Mouse (Mus musculus): ENCODE measurements at regions not wholly inside any gene's neighbourhood (a gene's known extent, or its start where the extent isn't known, plus 50 kb on each side); places are given as distances from the start of the nearest gene placed in this dataset.

GRCm38 (mm10) chr7:40693755-40694154 is 204.4 kb upstream of the Vstm2b start:
- in situ Hi-C loops (cut with MboI; ENCODE audit: low pct_unique_long_range_greater_than_20kb in 1 of 2, low sequenced_read_pairs in 2 of 2, unreplicated experiment in 1 of 2), result no loop called here

DNA sequence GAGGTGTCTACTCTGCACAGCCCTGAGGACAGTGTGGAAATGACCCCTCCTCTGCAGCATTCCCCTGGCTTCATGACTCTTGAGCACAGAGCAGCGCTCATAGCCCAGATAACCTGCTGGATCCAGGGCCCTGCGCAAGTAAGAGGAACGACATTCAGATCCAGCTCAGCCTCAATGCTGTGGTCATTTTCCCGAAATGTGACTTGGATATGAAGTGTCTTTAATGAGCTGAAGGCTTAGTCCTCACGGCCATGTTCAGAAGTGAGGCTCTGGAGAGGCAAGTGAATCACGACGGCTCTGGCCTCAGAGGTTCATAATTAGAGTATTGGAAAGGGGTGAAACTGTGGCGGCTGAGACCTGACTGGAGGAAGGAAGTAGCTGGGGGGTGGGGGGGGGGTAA is 200.6 kb upstream of the Vstm2b start:
- in situ Hi-C loops (cut with MboI; ENCODE audit: low pct_unique_long_range_greater_than_20kb in 1 of 2, low sequenced_read_pairs in 2 of 2, unreplicated experiment in 1 of 2), result no loop called here

DNA sequence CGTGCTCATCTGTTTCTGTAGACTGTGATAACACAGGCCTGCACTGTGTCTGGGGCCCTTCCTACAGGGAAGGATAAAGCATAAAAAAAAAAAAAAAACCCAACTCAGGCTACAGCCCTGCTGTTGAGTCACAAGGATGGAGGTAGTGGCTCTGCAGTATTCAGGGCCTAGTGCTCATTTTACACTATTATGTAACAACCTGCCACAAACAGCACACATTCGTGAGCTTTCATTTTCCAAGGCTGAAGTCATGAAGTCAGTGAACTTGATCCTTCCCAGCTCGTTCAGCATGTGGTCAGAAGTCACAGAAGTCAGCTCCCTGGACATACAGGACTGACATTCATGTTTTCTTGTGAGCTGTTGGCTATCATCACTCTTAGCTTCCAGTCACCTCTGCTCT is 199.8 kb upstream of the Vstm2b start:
- in situ Hi-C loops (cut with MboI; ENCODE audit: low pct_unique_long_range_greater_than_20kb in 1 of 2, low sequenced_read_pairs in 2 of 2, unreplicated experiment in 1 of 2), result no loop called here

DNA sequence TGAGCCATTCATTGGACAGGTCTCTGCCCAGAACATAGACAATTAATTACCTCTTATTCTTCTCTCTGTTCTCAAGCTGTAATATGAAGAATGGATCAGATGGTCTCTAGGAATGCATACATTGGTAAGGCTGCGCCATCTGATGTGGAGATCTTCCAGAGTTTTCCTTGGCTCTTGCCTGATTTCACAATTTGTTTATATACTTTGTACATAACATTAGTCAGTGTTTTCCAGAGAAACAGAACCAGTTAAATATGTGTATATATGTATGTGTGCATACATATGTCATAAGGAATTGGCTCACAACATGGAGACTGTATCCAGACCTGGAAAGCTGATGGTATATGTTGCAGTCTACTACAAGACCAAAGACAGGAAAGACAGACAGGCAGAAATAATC is 198.5 kb upstream of the Vstm2b start:
- in situ Hi-C loops (cut with MboI; ENCODE audit: low pct_unique_long_range_greater_than_20kb in 1 of 2, low sequenced_read_pairs in 2 of 2, unreplicated experiment in 1 of 2), result no loop called here

- in situ Hi-C loops (cut with MboI; ENCODE audit: low pct_unique_long_range_greater_than_20kb in 1 of 2, low sequenced_read_pairs in 2 of 2, unreplicated experiment in 1 of 2), result no loop called here
Measured at GRCm38 (mm10) chr7:40700656-40701055, 197.5 kb upstream of the Vstm2b start.

DNA sequence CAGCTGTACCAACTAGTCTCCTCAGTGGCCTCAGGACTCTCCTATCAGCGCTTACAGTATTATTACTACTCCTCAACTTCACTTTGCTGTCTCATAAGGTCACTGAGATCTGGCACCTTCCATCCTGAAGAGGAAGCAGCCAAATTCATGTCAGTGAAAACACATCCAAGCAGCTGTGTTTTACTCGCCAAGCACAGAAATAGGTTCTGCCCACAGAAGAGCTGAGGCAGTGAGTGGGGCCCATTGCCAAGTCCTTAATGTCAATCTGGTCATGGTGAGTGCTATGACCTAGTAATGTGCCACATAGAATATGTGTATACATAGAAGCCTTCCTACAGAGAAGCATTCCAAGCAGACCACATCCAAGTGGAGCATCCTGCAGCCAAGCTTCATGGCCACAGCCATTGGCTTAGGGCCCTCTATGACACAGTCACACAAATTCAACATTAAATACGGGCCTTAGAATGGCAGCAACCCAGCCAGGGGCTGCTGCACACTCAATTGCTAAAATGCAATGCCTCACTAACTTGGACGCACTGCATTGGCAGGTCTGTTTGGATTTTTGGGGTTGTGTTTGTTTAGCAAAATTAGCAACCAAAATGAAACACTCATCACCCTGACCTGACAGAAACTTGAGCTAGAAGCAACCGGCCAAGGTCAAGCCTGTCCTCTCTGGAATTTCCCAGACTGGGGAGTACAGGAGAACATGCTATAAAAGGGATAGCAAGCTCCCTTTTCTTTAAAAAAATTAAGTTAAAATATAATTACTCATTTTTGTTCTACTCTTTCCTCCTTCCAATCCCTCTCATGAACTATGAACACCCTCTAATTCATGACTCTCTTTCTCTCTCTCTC is 195.7 kb upstream of the Vstm2b start:
- in situ Hi-C loops (cut with MboI; ENCODE audit: low pct_unique_long_range_greater_than_20kb in 1 of 2, low sequenced_read_pairs in 2 of 2, unreplicated experiment in 1 of 2), result no loop called here

- in situ Hi-C loops (cut with MboI; ENCODE audit: low pct_unique_long_range_greater_than_20kb in 1 of 2, low sequenced_read_pairs in 2 of 2, unreplicated experiment in 1 of 2), result no loop called here
Measured at GRCm38 (mm10) chr7:40708231-40708630, 189.9 kb upstream of the Vstm2b start.

DNA sequence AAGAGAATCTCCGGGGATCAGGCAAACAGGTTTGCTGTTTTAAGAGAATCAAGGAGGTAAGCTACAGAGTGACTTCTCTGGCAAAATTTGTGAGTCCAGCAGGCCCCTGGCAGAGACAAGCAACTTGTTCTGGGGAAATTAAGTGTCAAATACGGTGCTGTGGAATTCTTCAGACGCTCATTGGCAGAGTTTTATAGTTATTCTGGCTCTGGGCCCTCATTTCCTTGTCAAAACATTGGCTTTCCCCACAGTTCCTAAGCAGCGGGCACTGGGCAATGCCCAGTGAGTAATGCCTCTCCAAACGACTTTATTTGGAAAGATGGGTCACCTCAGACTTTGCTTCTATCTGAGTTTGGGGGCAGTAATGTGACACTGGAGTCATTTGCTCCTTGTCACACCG is 180.1 kb upstream of the Vstm2b start:
- in situ Hi-C loops (cut with MboI; ENCODE audit: low pct_unique_long_range_greater_than_20kb in 1 of 2, low sequenced_read_pairs in 2 of 2, unreplicated experiment in 1 of 2), result no loop called here

- in situ Hi-C loops (cut with MboI; ENCODE audit: low pct_unique_long_range_greater_than_20kb in 1 of 2, low sequenced_read_pairs in 2 of 2, unreplicated experiment in 1 of 2), result loop anchor here in 1 of 2 experiments (10.0 kb wide), 1 partner anchor 62 kb away; no protein-coding TSS in a partner anchor
Measured at GRCm38 (mm10) chr7:40736971-40737468, 161.1 kb upstream of the Vstm2b start.

DNA sequence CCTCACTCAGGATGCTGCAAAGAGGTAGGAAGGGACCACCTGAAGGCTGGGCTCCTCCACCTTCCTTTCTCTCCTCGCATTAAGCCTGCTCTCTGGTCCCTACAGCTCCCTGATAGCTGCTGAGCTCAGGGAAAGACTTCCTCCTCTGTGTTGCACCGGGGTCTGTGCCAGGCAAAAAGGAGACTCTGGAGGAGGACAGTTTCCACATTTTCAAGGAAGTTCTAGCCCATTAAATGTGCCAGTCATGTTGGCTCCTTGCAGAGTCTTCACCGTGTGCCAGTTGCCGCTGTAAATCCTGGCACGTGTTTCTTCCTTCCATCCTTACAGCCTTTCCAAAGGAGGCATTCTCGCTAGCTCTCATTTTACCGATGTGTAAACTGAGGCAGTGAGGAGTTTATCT is 160.6 kb upstream of the Vstm2b start:
- in situ Hi-C loops (cut with MboI; ENCODE audit: low pct_unique_long_range_greater_than_20kb in 1 of 2, low sequenced_read_pairs in 2 of 2, unreplicated experiment in 1 of 2), result loop anchor here in 1 of 2 experiments (10.0 kb wide), 1 partner anchor 63 kb away; no protein-coding TSS in a partner anchor

- in situ Hi-C loops (cut with MboI; ENCODE audit: low pct_unique_long_range_greater_than_20kb in 1 of 2, low sequenced_read_pairs in 2 of 2, unreplicated experiment in 1 of 2), result loop anchor here in 1 of 2 experiments (10.0 kb wide), 1 partner anchor 63 kb away; no protein-coding TSS in a partner anchor
Measured at GRCm38 (mm10) chr7:40738174-40738573, 160.0 kb upstream of the Vstm2b start.

GRCm38 (mm10) chr7:40742553-40743151 is 155.5 kb upstream of the Vstm2b start:
- in situ Hi-C loops (cut with MboI; ENCODE audit: low pct_unique_long_range_greater_than_20kb in 1 of 2, low sequenced_read_pairs in 2 of 2, unreplicated experiment in 1 of 2), result no loop called here

- in situ Hi-C loops (cut with MboI; ENCODE audit: low pct_unique_long_range_greater_than_20kb in 1 of 2, low sequenced_read_pairs in 2 of 2, unreplicated experiment in 1 of 2), result no loop called here
Measured at GRCm38 (mm10) chr7:40751779-40752178, 146.3 kb upstream of the Vstm2b start.

- in situ Hi-C loops (cut with MboI; ENCODE audit: low pct_unique_long_range_greater_than_20kb in 1 of 2, low sequenced_read_pairs in 2 of 2, unreplicated experiment in 1 of 2), result no loop called here
Measured at GRCm38 (mm10) chr7:40752195-40752594, 145.9 kb upstream of the Vstm2b start.

- in situ Hi-C loops (cut with MboI; ENCODE audit: low pct_unique_long_range_greater_than_20kb in 1 of 2, low sequenced_read_pairs in 2 of 2, unreplicated experiment in 1 of 2), result no loop called here
Measured at GRCm38 (mm10) chr7:40753490-40753889, 144.6 kb upstream of the Vstm2b start.

DNA sequence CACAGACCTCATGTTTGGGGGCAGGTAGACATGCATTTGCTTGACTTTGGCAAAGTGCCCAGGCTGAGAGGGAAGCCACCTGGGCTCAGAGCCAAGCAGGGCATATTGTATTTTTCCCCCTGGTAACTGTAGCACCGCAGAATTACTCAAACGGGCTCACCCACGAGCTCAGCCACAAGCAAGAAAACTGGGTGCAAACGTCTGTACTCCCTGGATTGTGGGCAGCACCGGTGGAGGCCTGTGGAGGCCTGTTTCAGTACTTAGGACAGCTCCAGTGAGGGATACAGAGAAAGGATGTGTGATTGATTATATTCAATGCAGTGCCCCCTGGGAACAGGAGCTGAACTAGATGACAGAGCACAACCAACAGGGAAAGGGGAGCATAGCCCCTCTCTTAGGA is 135.6 kb upstream of the Vstm2b start:
- in situ Hi-C loops (cut with MboI; ENCODE audit: low pct_unique_long_range_greater_than_20kb in 1 of 2, low sequenced_read_pairs in 2 of 2, unreplicated experiment in 1 of 2), result no loop called here

DNA sequence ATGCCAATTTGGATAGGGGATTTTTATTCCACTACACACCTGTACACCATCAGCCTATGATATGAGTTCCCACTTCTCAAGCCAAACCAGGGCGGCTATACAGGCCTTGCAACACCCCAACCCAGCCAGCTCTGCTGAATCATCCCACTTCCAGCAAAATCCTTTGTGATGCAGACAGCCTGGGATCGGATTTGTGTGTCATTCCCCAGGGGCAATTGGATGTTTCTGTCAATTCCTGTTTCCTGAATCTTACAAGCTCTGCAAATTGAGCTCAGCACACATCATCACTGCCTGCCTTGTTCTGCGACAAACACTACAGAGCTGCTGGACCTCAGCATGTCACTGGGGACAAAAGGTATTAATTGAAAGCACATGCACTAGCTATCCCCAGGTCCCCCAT is 132.0 kb upstream of the Vstm2b start:
- in situ Hi-C loops (cut with MboI; ENCODE audit: low pct_unique_long_range_greater_than_20kb in 1 of 2, low sequenced_read_pairs in 2 of 2, unreplicated experiment in 1 of 2), result no loop called here

DNA sequence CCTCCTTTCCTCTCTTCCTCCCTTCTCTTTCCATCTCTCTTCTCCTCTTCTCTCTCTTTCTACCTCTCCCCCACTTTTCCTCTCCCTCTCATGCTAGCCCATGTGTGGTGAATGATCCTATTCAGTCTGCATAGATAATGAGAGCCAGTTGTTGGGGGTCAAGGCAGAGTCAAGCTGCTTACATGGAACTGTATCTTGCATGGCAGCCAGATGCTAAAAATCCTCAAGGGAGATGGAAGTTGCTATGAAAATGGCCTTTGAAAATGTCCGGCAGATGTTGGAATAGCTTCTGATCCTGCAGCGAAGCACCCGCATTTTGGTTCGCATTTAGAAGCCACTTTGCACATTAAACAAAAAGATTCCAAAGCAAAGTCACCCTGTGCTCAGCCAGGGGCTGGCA is 121.9 kb upstream of the Vstm2b start:
- in situ Hi-C loops (cut with MboI; ENCODE audit: low pct_unique_long_range_greater_than_20kb in 1 of 2, low sequenced_read_pairs in 2 of 2, unreplicated experiment in 1 of 2), result no loop called here

DNA sequence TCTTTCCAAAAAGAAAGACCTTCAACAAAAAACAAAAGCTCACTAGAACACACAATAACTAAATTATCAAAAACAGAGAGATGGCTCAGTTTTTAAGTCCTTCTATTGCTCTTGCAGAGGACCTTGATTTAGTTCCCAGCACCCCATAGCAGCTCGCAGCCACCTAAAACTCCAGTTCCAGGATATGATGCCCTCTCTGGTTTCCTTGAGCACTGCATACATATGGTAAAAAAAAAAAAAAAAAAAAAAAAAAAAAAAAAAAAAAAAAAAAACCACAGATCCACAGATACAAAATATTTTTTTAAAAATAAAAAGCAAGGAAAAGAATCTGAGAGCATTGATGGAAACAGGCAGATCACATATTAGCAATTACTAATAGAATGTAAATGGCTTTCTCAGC is 113.2 kb upstream of the Vstm2b start:
- in situ Hi-C loops (cut with MboI; ENCODE audit: low pct_unique_long_range_greater_than_20kb in 1 of 2, low sequenced_read_pairs in 2 of 2, unreplicated experiment in 1 of 2), result no loop called here

GRCm38 (mm10) chr7:40786758-40787157 is 111.4 kb upstream of the Vstm2b start:
- in situ Hi-C loops (cut with MboI; ENCODE audit: low pct_unique_long_range_greater_than_20kb in 1 of 2, low sequenced_read_pairs in 2 of 2, unreplicated experiment in 1 of 2), result no loop called here

Measured in mouse embryonic stem cell (cell line).